Mouse (Mus musculus) heart, postnatal 25 days (tissue): ENCODE data around the gene Tmem63b. TPM values are rescaled to one million over a fixed set of nuclear protein-coding genes. Genes with fewer than 3 reads are reported as not detected.

Source experiments
- DNase-seq: peaks from one replicate; pipeline ENCODE4 v3.0.0; 2022; ENCODE audit warnings: low spot score
- intact Hi-C: fragments of 180-260 bp; cut with DNase I; formaldehyde crosslinking; loops from one replicate; pipeline ENCODE4 v1.15.1; 2025
- total RNA-seq, 2 experiments: library from RNA; stranded (reverse); gene quantifications; 2 replicates each; pipeline ENCODE4 v1.2.3; 2021

Gene Tmem63b
- total RNA-seq, 2 experiments from 2014 or later: 83.5 to 86.1 TPM

DNA sequence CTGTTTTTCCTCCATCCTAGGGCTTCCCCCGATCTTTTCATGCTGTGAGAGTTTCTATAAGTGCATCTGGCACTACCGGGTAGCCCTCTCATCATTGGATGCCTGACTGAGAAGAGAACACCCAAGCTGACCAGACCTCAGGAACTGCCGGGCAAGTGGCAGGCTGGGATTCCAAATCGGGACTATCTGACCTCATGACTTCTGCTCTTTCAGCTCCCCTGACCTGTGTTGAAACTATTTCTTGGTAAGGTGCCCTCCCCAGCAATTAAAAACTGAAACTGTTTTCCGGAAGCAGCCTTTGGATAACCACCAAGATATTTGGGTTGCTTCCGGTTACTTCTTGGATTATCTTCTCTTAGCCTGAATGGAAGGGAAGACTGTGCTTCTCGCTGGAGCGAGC is 21.5 kb upstream of the Tmem63b start:
- intact Hi-C loops: no loop called here
- DNase-seq: no peak

DNA sequence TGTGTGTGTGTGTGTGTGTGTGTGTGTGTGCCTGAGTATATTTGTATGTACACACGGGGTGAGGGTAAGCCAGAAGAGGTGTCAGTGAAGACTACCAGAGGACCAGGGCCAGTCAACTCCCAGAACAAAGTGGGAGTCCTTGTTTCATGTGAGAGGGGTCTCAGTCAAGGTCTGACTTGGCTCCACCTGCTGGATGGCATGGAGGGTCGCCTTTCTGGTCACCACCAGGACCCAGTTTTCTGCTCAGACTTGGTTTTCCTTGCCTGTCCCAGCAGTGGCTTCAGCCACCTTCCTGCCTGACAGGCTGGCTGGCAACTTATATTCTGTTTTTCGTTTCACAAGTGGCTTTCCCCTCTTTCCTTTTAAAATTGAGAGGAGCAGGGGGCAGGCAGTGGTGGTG is 20.7 kb upstream of the Tmem63b start:
- intact Hi-C loops: no loop called here
- no peak for DNase-seq

DNA sequence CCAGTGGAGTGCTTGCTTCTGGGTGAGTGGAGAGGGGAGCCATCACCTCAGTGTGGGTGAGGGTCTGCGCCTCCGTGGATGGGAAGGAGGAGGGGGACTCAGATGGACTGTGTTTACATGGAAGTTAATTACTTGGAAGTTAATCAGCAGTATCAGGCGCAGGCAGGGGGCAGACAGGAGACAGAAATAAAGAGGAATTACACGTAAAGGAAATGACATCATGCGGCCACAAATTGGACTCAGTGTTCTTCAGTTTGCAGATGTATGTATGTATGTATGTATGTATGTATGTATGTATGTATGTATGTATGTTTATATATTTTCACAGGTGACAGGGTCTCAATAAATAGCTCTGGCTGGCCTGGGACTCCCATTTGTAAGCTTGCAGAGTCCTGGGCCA is 20.1 kb upstream of the Tmem63b start:
- DNase-seq: no peak
- intact Hi-C loops: no loop called here

DNA sequence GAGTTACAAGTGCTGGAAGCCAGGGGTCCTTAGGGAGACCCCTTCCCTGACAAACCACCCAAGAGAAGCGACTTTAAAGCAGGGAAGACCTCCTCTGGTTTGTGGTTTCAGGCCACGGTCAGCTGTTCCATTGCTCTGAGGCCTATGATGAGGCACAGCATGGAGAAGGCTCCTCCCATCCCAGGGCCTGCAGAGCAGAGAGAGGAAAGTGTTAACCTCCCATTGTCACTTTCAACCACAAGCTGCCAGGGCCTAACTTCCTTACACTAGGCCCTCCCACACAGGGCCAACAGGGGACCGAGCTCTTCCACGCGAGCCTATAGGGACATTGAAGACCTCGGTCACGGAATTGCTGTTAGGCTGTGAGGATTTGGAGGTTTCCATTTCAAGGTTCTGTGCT is 16.5 kb upstream of the Tmem63b start:
- no peak for DNase-seq
- intact Hi-C loops: no loop called here

DNA sequence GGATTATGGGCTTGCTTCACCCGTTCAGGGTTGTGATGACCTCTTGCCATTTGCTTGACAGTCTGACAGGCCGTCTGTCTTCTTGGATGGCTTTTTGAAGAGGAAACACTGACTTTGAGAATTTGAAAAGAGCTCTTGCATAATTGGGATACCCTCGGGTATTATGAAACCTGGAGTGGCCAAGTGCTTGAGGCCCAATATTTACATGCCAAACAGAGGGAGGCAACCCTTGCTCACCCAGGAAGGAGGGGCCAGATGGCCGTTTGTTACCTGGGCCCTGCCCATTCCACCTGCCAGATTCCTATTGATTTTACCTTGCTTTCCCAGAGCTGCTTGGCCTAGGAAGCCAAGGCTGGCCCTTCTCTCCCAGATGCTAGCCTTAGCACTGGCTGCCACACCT is 15.5 kb upstream of the Tmem63b start:
- no peak for DNase-seq
- intact Hi-C loops: no loop called here

DNA sequence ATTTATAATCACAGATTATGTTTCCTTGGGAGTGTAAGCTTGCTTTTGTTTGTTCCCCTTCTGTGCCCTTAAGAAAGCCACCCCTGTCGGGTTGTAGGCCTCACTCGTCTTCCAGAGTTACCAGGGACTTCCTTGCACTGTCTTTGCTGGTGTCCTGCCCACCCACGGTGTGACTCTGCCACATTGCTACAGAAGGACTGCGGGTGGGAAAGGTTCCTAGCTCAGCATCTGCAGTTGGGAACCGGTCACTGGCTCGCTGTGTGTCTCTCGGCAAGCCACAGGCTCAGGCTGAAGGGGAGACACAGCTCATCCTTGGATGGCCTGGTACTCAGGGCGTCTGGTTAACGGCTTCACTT is 14.5 kb upstream of the Tmem63b start:
- DNase-seq: no peak
- intact Hi-C loops: no loop called here

DNA sequence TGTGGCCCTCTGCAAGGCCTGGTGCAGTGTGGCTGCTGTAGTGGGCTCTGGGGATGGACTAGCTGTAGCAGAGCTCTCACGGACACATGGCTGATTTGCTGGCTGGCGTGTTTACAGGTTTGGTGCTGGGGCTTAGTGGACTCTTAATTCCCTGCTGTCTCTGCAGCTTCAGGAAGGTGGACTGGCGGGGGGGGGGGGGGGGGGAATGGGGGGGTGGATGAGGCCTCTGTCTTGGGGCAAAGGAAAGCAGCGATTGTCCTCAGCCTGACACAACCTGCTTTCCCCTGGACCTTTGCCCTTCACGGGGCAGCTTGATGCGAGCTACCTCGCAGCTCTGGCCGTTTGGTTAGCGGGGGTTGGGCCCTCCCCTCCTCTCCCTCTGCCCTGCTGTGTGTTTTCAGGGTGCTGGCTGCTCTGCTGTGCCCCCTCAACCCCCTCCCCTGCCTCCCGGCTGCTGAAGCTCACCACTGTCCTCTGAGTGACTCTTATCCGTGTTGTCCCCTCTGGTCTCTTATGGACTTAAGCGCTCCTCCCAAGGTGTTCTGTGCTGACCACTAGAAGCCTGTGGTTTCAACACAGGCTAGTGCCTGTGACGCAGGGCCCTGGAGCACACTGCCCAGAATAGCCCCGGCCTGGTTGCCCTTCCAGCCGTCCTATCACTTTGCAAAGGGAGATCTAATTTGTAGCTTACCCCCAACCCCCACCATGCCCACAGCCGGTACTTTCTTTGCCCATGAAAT is 14.0 kb upstream of the Tmem63b start:
- no peak for DNase-seq
- intact Hi-C loops: no loop called here

DNA sequence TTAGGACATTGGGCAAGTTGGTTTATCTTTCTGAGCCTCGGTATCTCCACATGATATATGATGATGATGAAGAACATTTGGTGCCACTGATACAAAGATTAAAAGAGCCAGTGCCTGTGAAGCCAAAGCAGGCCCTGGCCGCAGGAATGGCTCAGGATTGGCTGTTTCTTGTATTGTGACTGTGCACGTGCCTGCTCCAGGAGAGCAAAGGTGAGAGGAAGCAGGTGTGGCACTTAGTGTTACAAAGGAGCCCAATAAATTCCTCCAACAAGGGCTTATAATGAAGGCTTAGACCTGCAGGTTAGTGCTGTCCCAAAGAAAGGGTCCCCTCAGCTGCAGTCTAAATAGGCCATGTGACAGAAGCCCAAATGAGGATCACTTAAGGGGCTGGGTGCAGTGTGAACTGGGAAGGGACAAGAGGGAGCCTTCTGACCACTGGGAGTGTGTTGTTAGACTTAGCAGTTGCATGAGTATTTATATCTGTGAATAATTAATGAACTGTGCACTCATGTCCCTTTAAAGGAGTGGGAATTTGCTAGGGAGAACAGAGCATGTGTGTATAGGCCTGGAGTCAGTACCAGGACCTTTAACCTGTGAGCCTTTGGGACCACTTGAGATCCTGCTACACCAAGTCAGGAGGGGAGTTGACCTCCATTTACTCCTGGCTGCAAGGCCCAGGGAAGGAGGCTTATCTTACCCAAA is 12.5 kb upstream of the Tmem63b start:
- intact Hi-C loops: no loop called here
- DNase-seq: no peak

DNA sequence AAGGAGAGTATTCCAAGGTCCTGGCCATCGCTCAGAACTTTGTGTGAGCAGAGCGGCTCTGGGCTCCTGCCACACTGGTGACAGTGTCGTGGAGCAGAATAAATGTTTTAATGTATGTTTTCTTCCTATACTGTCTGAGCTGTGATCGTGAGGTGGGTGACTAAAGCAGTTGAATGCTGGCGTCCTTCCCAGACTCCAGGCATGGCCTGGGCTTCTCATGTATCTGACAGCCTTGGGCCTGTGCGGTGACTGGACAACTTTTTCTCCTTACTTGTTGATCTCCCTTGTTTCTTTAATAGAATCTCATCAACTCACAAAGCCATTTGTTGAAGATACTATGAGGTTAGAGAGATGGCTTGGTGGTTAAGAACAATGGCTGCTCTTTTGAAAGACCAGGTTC is 11.7 kb upstream of the Tmem63b start:
- DNase-seq: no peak
- intact Hi-C loops: no loop called here

DNA sequence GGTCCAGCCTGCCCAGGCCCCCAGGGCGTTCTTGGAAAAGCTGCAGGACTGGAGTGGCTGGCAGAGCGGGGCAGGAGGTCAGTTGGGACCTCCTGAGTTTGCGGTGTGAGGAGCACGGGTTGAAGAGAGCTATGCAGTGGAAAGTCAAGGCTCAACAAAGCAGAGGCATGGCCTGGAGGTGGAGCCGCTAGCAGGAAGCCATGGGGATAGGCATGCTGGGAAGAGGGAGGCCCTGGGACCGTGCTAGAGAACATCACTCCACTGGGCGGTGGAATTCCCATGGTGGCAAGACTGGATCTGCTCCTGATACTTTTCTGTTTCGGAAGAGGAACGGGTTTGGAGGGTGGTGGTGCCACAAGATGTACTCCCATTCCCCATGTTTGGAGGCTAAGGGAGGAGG is 10.3 kb upstream of the Tmem63b start:
- intact Hi-C loops: no loop called here

DNA sequence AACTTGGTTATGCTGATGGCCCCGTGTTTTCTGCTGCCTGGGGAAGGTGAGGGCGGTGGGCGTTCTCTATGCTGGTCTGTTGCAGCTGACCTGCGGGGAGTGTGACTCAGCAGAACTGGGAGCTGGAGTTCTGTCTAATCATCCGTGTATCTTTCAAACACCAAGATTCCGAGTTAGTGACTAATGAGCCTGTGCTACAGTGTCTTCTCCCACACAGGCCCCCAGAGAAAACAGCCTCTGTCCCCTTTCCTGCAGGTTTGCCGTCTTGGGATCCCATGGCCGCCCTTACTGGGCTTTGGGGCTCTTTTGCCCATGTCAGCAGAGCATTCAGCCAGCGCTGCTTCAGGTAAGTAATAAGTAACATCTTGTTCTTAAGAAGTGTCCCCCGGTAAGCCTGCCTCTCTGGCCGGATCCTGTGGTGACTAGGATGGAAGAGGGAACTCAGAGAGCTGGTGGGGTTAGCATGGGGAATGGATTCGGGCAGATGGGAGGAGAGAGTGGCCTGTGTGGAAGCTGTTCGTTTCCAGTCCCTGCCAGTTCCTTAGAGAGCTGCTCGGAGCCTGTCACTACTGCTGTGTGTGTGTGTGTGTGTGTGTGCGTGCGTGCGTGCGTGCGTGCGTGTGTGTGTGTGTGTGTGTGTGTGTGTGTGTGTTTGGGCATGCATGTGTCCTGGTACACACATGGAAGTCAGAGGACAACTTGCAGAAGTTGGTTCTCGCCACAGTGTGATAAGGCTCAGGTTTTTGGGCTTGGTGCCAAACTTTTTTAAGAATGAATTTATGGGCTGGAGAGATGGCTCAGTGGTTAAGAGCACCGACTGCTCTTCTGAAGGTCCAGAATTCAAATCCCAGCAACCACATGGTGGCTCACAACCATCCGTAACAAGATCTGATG is 8.8 kb upstream of the Tmem63b start:
- intact Hi-C loops: no loop called here
- DNase-seq: no peak

More for the DNA sequence above, 10.3 kb upstream of the Tmem63b start:
- no peak for DNase-seq

DNA sequence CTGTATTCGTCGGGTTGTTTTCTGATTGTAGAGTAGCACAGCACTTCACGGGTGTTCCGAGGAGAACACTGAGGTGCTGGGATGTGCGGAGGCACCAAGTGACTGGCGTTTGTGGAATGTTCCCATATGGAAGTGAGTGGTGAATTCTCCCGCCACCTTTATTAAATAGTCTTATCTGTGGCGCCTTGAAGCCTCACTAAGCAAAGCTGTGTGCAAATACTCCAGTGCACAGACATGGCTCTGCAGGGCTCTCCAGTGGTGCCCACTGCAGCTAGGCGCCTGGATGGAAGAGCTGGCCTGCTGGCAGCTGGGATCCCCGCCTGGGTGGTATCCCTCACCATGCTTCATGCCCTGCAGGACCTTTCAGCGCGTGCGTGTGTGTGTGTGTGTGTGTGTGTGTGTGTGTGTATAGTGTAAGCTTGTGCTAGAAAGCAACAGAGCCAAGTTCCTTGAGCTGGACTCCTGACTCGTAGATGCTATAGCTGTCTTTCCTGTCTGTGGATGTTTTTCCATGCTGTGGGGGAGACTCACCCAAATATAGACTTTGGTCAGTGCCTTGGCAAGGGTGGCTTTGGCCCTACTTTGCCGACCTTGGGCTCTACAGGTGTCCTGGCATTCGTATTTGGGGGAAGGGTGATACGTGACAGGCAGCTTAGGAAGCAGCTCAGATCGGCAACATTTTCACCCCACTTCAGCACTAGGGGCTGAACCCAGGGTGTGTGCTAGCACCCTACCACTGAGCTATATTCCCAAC is 7.3 kb upstream of the Tmem63b start:
- DNase-seq: no peak
- intact Hi-C loops: no loop called here

DNA sequence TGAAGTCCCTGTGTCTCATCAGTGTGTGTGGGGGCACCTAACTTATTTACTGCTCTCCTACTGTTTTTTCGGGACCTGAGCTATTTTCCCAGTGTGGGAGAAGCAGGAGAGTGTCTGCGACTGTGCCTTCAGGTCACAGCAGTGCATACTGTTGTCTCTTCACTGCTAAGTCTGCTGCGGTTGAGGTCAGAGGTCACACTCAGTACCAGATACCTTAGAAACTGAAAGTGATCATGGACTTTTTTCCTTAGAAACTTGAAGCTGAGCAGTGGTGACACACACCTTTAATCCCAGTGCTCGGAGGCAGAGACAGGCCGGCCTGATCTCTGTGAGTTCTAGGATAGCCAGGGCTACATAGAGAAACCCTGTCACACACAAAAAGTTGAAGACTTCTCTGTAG is 5.5 kb upstream of the Tmem63b start:
- DNase-seq: no peak
- intact Hi-C loops: no loop called here

DNA sequence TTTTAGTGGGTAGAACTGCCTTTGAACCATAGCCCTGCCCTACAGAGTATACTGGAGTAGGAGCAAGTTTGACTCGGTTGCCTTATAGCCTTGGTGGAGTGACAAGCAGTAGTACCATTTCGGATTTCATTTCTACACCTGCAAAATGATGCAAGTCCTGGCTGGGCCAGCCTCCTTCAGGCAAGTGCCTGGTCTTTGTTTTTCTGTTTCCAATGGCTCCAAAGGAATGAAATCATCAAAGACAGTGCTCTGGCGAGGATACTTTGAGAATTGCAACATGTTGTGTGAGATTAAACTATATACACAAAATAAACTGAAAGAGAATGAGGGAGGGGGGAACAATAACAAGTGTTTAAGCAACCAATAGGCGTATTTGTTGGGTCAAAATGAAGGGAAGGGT is 3.3 kb upstream of the Tmem63b start:
- no peak for DNase-seq
- intact Hi-C loops: no loop called here

DNA sequence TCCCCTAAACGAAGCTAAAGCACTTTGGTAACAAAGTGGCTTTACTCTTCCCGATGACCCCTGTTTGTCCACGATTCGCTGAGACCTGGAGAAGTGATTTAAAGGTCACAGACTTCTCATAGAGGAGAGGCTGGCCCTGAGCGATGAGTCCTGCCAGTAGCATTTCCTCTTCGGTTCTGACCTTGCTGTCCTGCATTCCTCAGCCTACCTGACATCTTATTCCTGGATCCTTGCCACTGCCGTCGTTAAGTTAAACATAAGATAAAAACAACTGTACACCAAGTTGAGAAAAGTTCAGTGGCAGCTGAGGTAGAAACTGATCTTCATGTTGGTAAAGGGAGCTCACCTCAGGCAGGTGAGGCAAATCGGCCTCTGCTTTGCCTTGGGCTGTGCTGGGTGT is 2.4 kb upstream of the Tmem63b start:
- intact Hi-C loops: no loop called here
- no peak for DNase-seq

DNA sequence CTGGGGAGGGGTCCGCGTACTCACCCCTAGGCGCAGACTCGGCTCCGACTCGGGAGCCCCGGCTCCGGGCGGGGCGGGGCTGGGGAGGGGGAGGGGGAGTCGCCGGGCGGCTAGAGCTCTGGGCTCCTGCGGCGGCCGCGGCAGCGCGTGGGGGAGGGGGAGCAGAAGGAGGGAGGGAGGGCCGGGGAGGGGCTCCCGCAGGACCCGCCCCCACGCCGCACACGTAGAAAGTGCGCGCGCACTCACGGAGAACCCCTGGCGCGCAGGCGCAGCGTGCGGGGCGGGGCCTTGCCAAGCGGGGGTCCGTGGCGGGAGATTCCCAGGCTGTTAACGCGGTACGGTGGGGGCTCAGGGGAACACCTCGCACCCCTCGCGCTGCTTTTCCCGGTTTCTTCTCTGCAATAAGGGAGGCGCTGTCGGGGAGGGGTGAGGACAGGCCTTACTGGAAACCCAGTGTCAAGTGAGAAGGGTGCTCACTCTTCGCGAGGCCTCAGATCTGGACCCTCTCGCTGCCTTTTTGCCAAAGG is 549 bp downstream of the Tmem63b start, which contains the start of gene Mrpl14:
Gene Mrpl14 (plus strand): TSS at position 230 of the 527 bp plus-strand sequence.
- DNase-seq: peak; percentile 81
- intact Hi-C loops: no loop called here

DNA sequence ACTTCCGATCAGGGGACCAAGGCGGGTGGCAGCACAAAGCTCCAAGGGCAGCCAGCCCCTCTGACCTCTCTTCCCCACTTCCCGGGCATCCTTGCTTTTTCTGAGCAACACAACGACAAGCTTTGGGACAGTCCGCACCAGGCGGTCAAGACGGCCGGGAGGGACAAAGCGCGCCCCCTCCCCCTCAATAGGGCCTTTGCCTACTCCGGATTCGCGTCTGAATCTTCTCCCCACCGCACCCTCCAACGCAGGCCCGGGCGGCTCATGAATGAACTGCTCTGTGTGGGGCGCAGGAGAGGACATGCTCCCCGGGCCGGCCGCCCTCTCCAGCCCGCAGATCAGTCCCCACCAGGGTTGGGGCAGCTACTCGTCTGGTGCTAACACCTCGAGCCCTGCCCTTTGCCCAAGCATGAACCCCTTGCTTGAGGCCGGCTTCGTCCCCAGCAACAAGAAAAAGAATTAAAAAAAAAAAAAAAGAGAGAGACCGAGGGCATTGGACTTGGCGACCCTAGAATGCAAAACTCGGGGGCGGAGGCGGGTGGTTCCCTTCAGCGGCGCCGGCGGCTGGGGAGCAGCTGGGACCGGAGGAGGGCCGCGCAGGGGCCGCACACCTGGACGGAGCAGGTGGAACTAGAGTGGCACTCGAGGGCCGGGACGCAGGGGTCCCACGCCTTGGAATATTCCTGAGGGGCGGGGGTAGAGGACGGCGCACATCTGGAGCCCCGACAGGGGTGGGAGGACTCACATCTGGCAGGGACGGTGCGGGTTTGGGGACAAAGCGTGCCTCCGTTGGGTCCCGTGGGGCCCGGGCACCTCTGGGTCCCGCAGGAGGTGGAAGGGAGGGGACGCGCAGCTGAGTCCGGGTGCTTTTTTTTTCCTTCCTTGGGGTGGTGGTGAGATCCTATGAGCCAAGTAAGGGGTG is 1.3 kb downstream of the Tmem63b start:
- intact Hi-C loops: no loop called here
- no peak for DNase-seq

DNA sequence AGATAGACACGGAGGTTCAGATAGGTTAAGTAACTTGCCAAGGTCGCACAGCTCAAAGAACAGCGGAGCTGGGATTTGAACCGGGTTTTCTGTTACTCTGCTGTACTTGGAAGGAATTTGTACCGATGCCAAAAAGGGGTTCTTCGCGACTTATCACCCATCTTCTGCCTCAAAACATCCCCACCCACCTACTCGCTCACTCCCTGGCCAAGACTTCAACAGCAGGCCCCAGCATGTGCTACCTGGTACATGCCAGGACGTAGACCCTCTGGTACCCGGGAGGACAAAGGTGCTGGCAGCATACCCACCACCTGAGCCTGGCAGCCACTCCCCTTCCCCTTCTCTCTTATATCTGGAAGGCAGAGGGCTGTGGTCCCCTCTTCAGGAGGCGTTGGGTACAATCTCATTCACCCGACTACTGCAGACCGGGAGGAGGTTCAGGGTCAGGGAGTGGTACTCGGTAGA is 2.0 kb downstream of the Tmem63b start:
- DNase-seq: no peak
- intact Hi-C loops: no loop called here

DNA sequence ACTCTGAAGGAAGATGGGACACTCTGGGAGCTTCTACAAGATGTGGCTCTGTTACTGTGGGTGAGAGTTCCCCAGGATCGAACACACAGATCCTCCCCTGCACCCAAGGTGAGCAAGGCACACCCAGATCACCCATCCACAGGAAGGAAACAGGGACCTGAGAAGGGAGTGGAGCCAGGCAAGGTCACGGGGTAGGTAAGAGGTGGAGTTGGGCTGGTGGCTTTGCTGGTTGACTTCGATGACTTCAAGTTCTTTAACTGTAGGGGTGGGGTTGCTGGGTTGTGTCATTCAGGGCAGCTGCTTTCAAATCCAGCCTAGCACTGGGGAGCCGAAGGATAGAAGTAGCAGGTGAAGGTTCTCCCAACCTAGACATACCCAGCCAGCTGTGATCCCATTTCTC is 3.9 kb downstream of the Tmem63b start:
- DNase-seq: no peak
- intact Hi-C loops: no loop called here
